Mouse (Mus musculus) MEL (cell line): ENCODE results near the gene Ndufa1.

Experiments
- BHLHE40 ChIP-seq: IDR thresholded peaks from 2 replicates; pipeline ENCODE4 v1.6.1; 2012; ENCODE audit warnings: low read depth, mild to moderate bottlenecking, inconsistent platforms, low read length, improper control_type of control experiment, borderline replicate concordance
- GATA1 ChIP-seq: IDR thresholded peaks from 2 replicates; pipeline ENCODE4 v1.6.1; 2011; ENCODE audit warnings: low read depth, low read length, improper control_type of control experiment
- KAT2A ChIP-seq: conservative IDR thresholded peaks from 2 replicates; pipeline ENCODE4 v1.6.1; 2012; ENCODE audit warnings: low read depth, low read length, improper control_type of control experiment, inconsistent platforms
- MAFK ChIP-seq: IDR thresholded peaks from 2 replicates; pipeline ENCODE4 v1.6.1; 2011; ENCODE audit warnings: low read depth, mild to moderate bottlenecking, low read length, improper control_type of control experiment, borderline replicate concordance
- POLR2A ChIP-seq, 2 experiments: IDR thresholded peaks; 2 replicates each; pipeline ENCODE4 v1.6.1; 2011 to 2012; ENCODE audit warnings: low read length in 2 of 2, mild to moderate bottlenecking in 2 of 2, control low read depth in 1 of 2, improper control_type of control experiment in 1 of 2, low read depth in 1 of 2, moderate library complexity in 1 of 2; ENCODE audit not compliant: control insufficient read depth in 1 of 2, insufficient read depth in 1 of 2, poor library complexity in 1 of 2
- POLR2AphosphoS2 ChIP-seq: IDR thresholded peaks from 2 replicates; pipeline ENCODE4 v1.6.1; 2011; ENCODE audit warnings: low read length, improper control_type of control experiment
- RAD21 ChIP-seq: IDR thresholded peaks from 2 replicates; pipeline ENCODE4 v1.6.1; 2011; ENCODE audit warnings: mild to moderate bottlenecking, low read depth, low read length, improper control_type of control experiment
- SIN3A ChIP-seq: IDR thresholded peaks from 2 replicates; pipeline ENCODE4 v1.6.1; 2012; ENCODE audit warnings: low read length, improper control_type of control experiment, inconsistent platforms
- TBP ChIP-seq: IDR thresholded peaks from 2 replicates; pipeline ENCODE4 v1.8.0; 2011; ENCODE audit warnings: low read depth, low read length, improper control_type of control experiment
- ZNF384 ChIP-seq: IDR thresholded peaks from 2 replicates; pipeline ENCODE4 v1.6.1; 2012; ENCODE audit warnings: low read depth, mild to moderate bottlenecking, inconsistent platforms, low read length, improper control_type of control experiment

GRCm38 (mm10) chrX:37167085-37167484, 23.9 kb downstream of the Ndufa1 start:
- TF ChIP-seq ZNF384 = no peak
- no peak for TF ChIP-seq POLR2AphosphoS2
- TF ChIP-seq TBP = no peak
- no peak for TF ChIP-seq GATA1
- no peak for TF ChIP-seq KAT2A
- no peak for TF ChIP-seq MAFK
- TF ChIP-seq SIN3A = no peak
- TF ChIP-seq RAD21 = peak; percentile 43
- TF ChIP-seq BHLHE40 = no peak
- no peak for TF ChIP-seq POLR2A (IDR thresholded peaks at IDR 0.05; ENCODE audit: control insufficient read depth in 1 of 2, insufficient read depth in 1 of 2, low read depth in 1 of 2, low read length in 2 of 2, poor library complexity in 1 of 2)
